Mouse (Mus musculus) bone marrow, adult 2 months (tissue): ENCODE data around the gene Tbc1d22b.

Experiments
- CTCF ChIP-seq: fragments of 200-500 bp; IDR thresholded peaks from 2 replicates; pipeline ENCODE4 v1.5.1; 2011; ENCODE audit warnings: low read length, control low read depth; ENCODE audit not compliant: control insufficient read depth, insufficient read depth
- POLR2A ChIP-seq: fragments of 200-500 bp; IDR thresholded peaks from 2 replicates; pipeline ENCODE4 v1.6.1; 2011; ENCODE audit warnings: low read depth, mild to moderate bottlenecking, control low read depth, low read length, borderline replicate concordance; ENCODE audit not compliant: control insufficient read depth

DNA sequence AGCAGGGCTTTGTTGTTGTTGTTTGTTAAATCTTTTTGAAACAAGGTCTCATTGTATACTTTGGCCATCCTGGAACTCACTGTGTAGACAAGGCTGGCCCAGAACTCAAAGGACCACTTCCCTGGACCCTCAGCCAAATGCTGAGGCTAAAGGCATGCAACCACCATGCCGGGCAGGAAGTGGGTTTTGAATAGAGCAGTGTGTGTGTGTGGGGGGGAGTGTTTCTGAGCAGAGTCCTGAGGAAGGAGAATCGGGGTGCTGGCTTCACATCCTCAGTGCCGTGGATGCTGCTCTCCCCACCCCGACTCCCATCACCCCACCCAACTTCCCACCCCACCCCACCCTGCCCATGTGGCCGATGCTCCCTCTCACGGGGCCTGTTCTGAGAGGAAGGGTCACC lies 35.9 kb downstream of the Tbc1d22b start:
- TF ChIP-seq CTCF, result no peak
- no peak for TF ChIP-seq POLR2A
